Mouse (Mus musculus) thymus, adult 2 months (tissue): ENCODE data around the gene Frmd3. TPM values are rescaled to one million over a fixed set of nuclear protein-coding genes. Genes with fewer than 3 reads are reported as not detected.

Experiments used
- DNase-seq: peaks from one replicate; pipeline ENCODE4 v3.0.0; 2021
- H3K27ac ChIP-seq: fragments of 200-500 bp; 2 replicates; pipeline ENCODE4 v1.5.1; 2012; ENCODE audit warnings: low read length, control low read depth; ENCODE audit not compliant: control insufficient read depth, insufficient read depth
- H3K27me3 ChIP-seq: fragments of 200-500 bp; 2 replicates; pipeline ENCODE4 v1.6.1; 2012; ENCODE audit warnings: mild to moderate bottlenecking, low read length, moderate library complexity, mixed read lengths; ENCODE audit not compliant: control insufficient read depth, insufficient read depth
- H3K36me3 ChIP-seq: fragments of 200-500 bp; 2 replicates; pipeline ENCODE4 v1.6.1; 2012; ENCODE audit warnings: mild to moderate bottlenecking, low read length, moderate library complexity; ENCODE audit not compliant: control insufficient read depth, insufficient read depth
- H3K4me1 ChIP-seq: fragments of 200-500 bp; replicated peaks from 2 replicates; pipeline ENCODE4 v1.6.1; 2012; ENCODE audit warnings: low read length; ENCODE audit not compliant: control insufficient read depth, insufficient read depth
- H3K4me3 ChIP-seq: fragments of 200-500 bp; 2 replicates; pipeline ENCODE4 v1.5.1; 2012; ENCODE audit warnings: mild to moderate bottlenecking, low read length, control low read depth, moderate library complexity; ENCODE audit not compliant: control insufficient read depth, insufficient read depth
- CTCF ChIP-seq: fragments of 200-500 bp; IDR thresholded peaks from 2 replicates; pipeline ENCODE4 v1.5.1; 2012; ENCODE audit warnings: mild to moderate bottlenecking, control low read depth, low read length, moderate library complexity, borderline replicate concordance; ENCODE audit not compliant: control insufficient read depth, poor library complexity, insufficient read depth; ENCODE audit errors: extremely low read depth
- POLR2A ChIP-seq: fragments of 200-500 bp; IDR thresholded peaks from 2 replicates; pipeline ENCODE4 v1.6.1; 2012; ENCODE audit warnings: mild to moderate bottlenecking, low read length, control low read depth, moderate library complexity; ENCODE audit not compliant: control insufficient read depth, poor library complexity, insufficient read depth; ENCODE audit errors: extremely low read depth
- WGBS: fragments of 180-500 bp; shearing (Covaris S2); methylation state at CpG from one replicate; pipeline ENCODE4 v1.1.7; 2018; 5-methylcytosine and 5-hydroxymethylcytosine counted together
- polyA plus RNA-seq: library from polyadenylated mRNA; depleted of rRNA; stranded (reverse); fragments of >200 nt; gene quantifications from 2 replicates; pipeline ENCODE4 v1.2.3, GENCODE M21; 2012; rRNA removed

The Frmd3 gene
- polyA plus RNA-seq: 0.06 TPM in 1 of 2 replicates, not detected in the other

- H3K4me3 ChIP-seq: 0 out of 2 replicates have a peak within 1 kb of the TSS, but pooled peaks have one; percentile 11
- H3K27me3 ChIP-seq: no peaks in the 10 kb centered on the region; the same call in 1 of the 2 replicates
- H3K36me3 ChIP-seq: no peaks in the 10 kb centered on the region
- 7% methylated on average over 56 of the region's 56 CpGs for WGBS
- DNase-seq: no peak
- no peak within 1 kb of the TSS for H3K27ac ChIP-seq
- TF ChIP-seq POLR2A (no peak), CTCF (no peak)
- no peaks in the 10 kb centered on the region for H3K4me1 ChIP-seq
Measured at GRCm38 (mm10) chr4:74013211-74014047, at the start of gene Frmd3. Gene Frmd3 (plus strand): TSS chr4:74013442.

GRCm38 (mm10) chr4:73980454-73980853 lies 32.8 kb upstream of the Frmd3 start:
- 87% methylated on average over 3 of the region's 3 CpGs for WGBS
- TF ChIP-seq CTCF: no peak
- TF ChIP-seq POLR2A: no peak
- Histone ChIP-seq H3K27me3 (no peaks in the 10 kb centered on the region), H3K36me3 (no peaks in the 10 kb centered on the region), H3K4me3 (no peak overlapping the region), H3K27ac (no peak overlapping the region), H3K4me1 (no peaks in the 10 kb centered on the region)
- no peak for DNase-seq

GRCm38 (mm10) chr4:74012277-74012676 lies 965 bp upstream of the Frmd3 start:
- no peak for DNase-seq
- Histone ChIP-seq H3K4me1 (no peaks in the 10 kb centered on the region), H3K27me3 (no peaks in the 10 kb centered on the region; the same call in 1 of the 2 replicates), H3K27ac (no peak overlapping the region), H3K36me3 (no peaks in the 10 kb centered on the region), H3K4me3 (no peak overlapping the region)
- TF ChIP-seq POLR2A (no peak), CTCF (no peak)
- 57% methylated on average over 3 of the region's 3 CpGs for WGBS

- no peak for DNase-seq
- TF ChIP-seq POLR2A (no peak), CTCF (no peak)
- Histone ChIP-seq H3K36me3 (no peaks in the 10 kb centered on the region), H3K4me1 (no peaks in the 10 kb centered on the region), H3K27ac (no peak overlapping the region), H3K4me3 (no peak overlapping the region), H3K27me3 (no peaks in the 10 kb centered on the region; the same call in 1 of the 2 replicates)
- 55% methylated on average over 4 of the region's 4 CpGs for WGBS
Measured at GRCm38 (mm10) chr4:74012700-74013099, 542 bp upstream of the Frmd3 start.

- 20% methylated on average over 11 of the region's 11 CpGs for WGBS
- TF ChIP-seq POLR2A: no peak
- TF ChIP-seq CTCF: no peak
- no peak for DNase-seq
- Histone ChIP-seq H3K27ac (no peak overlapping the region), H3K36me3 (no peaks in the 10 kb centered on the region), H3K27me3 (no peaks in the 10 kb centered on the region; the same call in 1 of the 2 replicates), H3K4me3 (no peak overlapping the region), H3K4me1 (no peaks in the 10 kb centered on the region)
Measured at GRCm38 (mm10) chr4:74014048-74014500, 832 bp downstream of the Frmd3 start.

- no peak for TF ChIP-seq CTCF
- TF ChIP-seq POLR2A: no peak
- no peaks in the 10 kb centered on the region for H3K27me3 ChIP-seq
- no peaks in the 10 kb centered on the region for H3K4me1 ChIP-seq
- no peak for DNase-seq
- no peaks in the 10 kb centered on the region for H3K36me3 ChIP-seq
- no peak overlapping the region for H3K4me3 ChIP-seq
- WGBS: 87% methylated on average over 2 of the region's 2 CpGs
- no peak overlapping the region for H3K27ac ChIP-seq
Measured at GRCm38 (mm10) chr4:74020084-74020483, 6.8 kb downstream of the Frmd3 start.

GRCm38 (mm10) chr4:74043226-74043625 lies 30.0 kb downstream of the Frmd3 start:
- no peak for DNase-seq
- no peak overlapping the region for H3K4me3 ChIP-seq
- H3K4me1 ChIP-seq: no peaks in the 10 kb centered on the region
- TF ChIP-seq POLR2A: no peak
- no peaks in the 10 kb centered on the region for H3K27me3 ChIP-seq
- H3K27ac ChIP-seq: no peak overlapping the region
- H3K36me3 ChIP-seq: no peaks in the 10 kb centered on the region
